25 mouse cellular contexts compared by ENCODE assay signal in genomic region chr6:109863411-109863810, GRCm38 (mm10).
"Had no signal": no experiment of that assay in that cellular context is flagged by ENCODE, and none has a peak within 500 bp of the region (broad histone marks: within the 10 kb centered on the region; RNA-seq: fewer than 3 reads in every experiment).

No protein-coding gene starts in this region.

- H3K36me3 ChIP-seq: heart, embryonic 10.5 days; heart, embryonic 12.5 days; hindbrain, embryonic 10.5 days; hindbrain, embryonic 12.5 days; intestine, embryonic 15.5 days; limb, embryonic 10.5 days; limb, embryonic 12.5 days; liver, embryonic 13.5 days had no signal

- H3K4me2 ChIP-seq: heart, embryonic 12.5 days; hindbrain, embryonic 12.5 days; hindbrain, embryonic 14.5 days; intestine, embryonic 15.5 days; limb, embryonic 12.5 days; liver, embryonic 11.5 days; liver, embryonic 13.5 days had no signal

- H3K4me3 ChIP-seq: gastrocnemius, adult 2 months; heart, embryonic 10.5 days; heart, embryonic 12.5 days; hindbrain, embryonic 10.5 days; hindbrain, embryonic 12.5 days; intestine, embryonic 15.5 days; left cerebral cortex, adult 2 months; limb, embryonic 10.5 days; limb, embryonic 12.5 days; liver, embryonic 13.5 days had no signal

- DNase-seq: gastrocnemius, adult 2 months; gastrocnemius, postnatal 10 days; gastrocnemius, postnatal 25 days; heart, postnatal 10 days; heart, postnatal 4 days; kidney, adult 18-20 months; kidney, adult 8-10 months; kidney, postnatal 10 days; kidney, postnatal 4 days; layer of hippocampus, adult 9-11 months; liver; liver, embryonic 13.5 days had no signal

- H3K27me3 ChIP-seq: heart, embryonic 12.5 days; hindbrain, embryonic 12.5 days; intestine, embryonic 15.5 days; limb, embryonic 12.5 days; liver, embryonic 13.5 days had no signal

- ATAC-seq: hindbrain, embryonic 16.5 days; inflammation-experienced regulatory T-cells, adult 6 months; intestine, embryonic 15.5 days; intestine, postnatal 0 days had no signal
